Mouse (Mus musculus) erythroid progenitor cell, adult 5-6 weeks (primary cell): ENCODE data around the gene Nup205. TPM values are rescaled to one million over a fixed set of nuclear protein-coding genes. Genes with fewer than 3 reads are reported as not detected.

Experiments
- ATAC-seq: replicated peaks from 2 replicates; pipeline ENCODE4 v1.8.0; 2016; ENCODE audit warnings: moderate number of reproducible peaks, mild to moderate bottlenecking, moderate TSS enrichment, inconsistent platforms; ENCODE audit not compliant: poor library complexity, low FRiP score, severe bottlenecking
- total RNA-seq, 2 experiments: library from RNA; stranded (forward) in 1 of 2; stranded (reverse) in 1 of 2; fragments of 150-400 nt in 1 of 2; fragments of 186-747, 209-891 nt in 1 of 2; gene quantifications; 2 replicates each; pipeline versions ENCODE4 v1.2.3 to v1.2.4; 2015 to 2017; ENCODE audit warnings: low replicate concordance in 2 of 2

Nup205 gene
- total RNA-seq, 2 experiments from 2014 or later: 24.3 to 54.9 TPM

DNA sequence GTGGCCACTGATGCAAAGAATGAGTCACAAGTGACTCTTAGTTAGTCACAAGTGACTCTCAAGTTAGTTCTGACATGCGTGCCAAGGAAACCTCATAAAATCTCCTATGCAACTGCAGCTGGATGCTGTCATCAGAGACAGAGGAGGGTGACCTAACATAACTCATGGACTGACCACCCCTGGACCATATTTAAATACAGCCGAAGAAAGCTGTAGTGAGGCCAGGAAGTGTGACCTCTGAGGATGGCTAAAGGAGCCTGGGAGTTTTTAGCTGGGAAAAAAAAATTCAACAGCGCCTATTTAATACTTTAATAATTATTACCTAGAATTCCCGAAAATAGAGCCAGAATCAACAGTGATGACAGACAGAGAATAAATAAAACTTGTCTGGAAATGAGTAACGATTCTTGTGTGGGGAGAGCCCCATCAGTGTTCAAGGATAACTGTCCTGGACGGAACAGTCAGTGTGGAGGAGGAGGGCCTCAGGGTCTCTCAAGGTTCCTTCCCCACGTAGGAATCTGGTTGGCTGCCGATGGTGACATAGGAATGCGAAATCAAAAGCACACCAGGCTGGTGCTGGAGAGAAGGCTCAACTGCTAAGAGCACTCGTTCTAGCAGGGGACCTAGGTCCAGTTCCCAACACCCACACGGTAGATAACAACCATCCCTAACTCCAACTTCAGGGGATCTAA is 96.3 kb downstream of the Nup205 start:
- ATAC-seq: no peak

DNA sequence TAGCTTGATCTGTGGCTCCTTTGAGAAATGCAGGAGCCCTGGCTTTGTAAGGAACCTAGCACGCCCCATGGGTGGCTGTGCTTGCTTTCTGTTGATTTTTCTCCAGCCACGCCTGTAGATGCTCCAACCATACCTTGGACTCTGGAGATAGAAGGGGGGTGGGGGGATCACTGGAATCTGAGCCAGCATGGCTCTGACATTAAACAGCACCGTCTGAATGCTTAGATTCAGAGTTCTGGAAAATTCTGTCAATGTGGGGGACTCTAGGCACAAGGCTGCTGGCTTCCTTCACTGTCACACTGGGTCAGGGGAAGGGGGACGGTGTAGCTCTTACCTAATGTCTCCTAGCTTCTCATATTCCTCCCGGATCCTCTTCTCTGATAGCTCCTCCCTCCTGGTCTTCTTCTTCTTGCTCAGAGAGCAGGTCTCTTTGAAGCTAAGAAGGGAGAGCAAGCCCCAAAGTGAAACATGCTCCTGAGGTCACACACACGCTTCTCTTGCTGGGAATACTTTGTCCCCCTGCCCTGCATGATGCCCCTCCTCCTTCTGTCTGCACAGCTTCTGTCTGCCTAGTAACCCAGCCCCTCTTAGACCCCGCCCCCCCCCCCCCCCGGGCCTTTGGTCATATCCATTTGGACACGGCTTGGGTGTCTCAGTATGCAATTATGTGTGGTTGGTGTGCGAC is 100.8 kb downstream of the Nup205 start:
- ATAC-seq: no peak

DNA sequence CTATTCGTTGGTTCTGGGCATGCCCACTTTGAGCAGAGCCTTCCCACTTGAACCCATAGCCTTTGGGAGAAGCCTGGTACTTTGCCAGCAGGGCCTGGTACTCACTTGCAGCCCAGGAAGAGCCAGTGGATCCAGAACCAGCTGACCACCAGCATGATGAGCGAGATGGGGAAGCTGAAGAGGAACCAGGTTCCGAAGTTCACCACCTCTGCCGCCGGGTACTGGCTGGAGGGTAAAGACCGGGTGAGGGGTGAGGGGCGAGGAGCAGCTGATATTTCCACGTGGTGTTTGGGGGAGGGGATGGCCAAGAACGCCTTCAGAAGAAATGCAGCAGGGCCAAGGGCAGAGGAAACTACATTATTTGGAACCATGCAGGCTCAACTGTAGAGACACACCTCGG is 102.1 kb downstream of the Nup205 start:
- ATAC-seq: no peak

DNA sequence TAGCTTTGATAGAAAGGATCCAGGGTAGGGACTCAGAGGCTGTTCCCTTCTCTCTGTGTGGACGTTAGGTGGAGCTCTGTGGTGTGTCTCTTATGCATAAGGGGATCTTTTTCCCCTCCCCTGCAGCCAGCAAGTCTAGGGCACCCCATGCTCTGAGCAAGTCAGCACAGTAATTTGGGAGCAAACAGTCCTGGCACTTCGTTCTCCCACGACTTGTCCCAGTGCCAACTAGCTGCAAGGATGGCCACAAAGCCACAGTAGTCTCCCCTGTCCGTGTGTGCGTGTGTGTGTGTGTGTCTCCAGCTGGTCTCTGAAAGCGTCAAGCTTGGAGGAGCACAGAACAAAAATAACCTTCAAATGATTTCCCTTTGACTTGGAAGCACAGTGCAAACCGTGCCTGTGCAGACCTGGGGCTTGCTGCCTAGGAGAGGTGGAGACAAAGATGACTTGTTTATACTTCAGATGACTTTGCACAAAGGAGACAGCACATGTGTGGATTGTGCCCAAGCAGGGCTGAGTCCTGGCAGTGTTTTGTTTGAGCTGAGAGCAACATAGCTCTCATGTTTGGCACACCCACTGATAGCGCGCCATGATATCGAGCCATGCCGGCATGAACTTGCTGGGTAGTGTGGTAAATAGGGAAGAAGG is 111.0 kb downstream of the Nup205 start:
- ATAC-seq: no peak

DNA sequence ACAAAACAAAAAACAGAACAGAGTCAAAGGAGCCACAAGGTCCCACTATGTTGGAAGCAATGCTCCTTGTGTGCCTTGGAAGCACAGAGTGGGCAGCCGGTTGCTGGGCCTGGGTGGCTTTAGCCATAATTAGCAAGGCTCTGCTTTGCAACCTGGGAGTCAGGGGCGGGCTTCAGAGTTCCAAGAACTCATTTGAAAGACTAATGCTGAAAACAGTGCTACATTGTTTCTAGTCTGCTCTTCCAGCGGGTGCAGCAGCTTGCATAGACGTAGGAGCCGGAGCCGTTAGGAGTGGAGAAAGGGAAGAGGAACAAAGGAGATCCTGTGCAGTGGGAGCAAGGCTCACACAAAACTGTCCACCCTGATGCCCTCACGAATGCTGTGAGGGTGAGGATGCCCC is 111.7 kb downstream of the Nup205 start:
- no peak for ATAC-seq

DNA sequence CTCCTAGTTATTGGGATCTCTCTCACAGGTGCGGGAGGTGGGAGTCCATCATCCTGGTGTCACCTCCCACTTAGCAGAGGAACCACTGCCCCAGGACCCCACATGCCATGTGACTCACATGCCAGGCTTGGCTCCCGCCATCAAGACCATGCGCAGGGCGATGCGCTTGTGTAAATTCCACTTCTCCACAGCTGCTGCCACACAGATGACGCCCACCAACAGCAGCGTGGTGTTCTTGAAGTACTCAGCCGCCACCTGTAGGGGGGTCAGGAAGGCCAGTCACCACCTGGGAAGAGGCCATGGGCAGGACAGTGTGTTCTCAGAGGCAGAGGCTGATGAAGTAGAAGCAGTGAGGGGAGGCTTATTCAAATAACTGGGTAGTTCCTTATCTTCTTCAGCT is 112.5 kb downstream of the Nup205 start:
- ATAC-seq: no peak

DNA sequence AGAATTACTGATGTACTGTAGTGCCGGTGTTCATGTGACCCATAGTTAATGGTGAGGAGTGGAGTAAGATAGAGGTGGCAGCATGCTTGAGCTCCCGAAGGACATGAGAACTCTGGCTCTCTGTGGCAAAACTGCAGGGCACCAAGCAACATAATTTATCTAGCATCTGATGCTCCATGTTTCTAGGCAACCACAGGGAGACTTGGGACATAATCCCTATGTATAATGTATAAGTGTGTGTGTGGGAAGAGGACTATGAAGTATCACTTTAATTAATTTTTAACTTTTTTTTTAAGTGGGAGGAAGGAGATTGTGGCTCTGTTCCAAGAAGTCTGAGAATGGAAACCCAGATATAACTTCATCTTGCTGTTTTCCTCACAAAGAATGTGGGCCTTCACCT is 117.7 kb downstream of the Nup205 start:
- no peak for ATAC-seq

DNA sequence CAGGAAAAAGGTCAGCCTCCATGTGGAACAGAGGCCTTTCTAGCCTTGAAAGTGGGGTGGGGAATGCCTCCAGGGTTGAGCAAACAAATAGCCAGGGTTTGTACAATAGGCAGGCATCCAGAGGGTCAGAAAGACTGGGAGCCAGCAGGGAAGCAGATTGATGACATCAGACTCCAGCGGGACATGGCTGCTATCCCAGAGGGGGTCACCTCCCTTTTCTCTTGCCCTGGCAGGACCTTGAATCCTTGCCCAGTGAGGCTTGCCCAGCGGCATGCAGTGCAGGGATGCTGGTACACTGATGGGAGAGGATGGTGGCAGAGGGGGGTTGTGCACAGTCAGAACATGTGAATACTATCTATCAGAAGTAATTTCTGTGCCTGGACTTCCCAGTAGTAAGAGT is 119.8 kb downstream of the Nup205 start:
- ATAC-seq: no peak

Other genes with a start within 250 kb of the Nup205 start
- gene Slc23a4, start 189.0 kb upstream of the Nup205 start, total RNA-seq (2015; ENCODE audit: low replicate concordance): not detected in 2 replicates
- gene Slc23a4, start 189.0 kb upstream of the Nup205 start, total RNA-seq (2017; ENCODE audit: low replicate concordance): not detected in 2 replicates
- 42.8 and 80.4 TPM in 2 replicates for gene Cnot4, start 43.7 kb upstream of the Nup205 start, total RNA-seq (2015; ENCODE audit: low replicate concordance)
- 55.2 and 57.6 TPM in 2 replicates for gene Cnot4, start 43.7 kb upstream of the Nup205 start, total RNA-seq (2017; ENCODE audit: low replicate concordance)
- gene Slc13a4, start 130.7 kb downstream of the Nup205 start, total RNA-seq (2015; ENCODE audit: low replicate concordance): not detected in 2 replicates
- gene Slc13a4, start 130.7 kb downstream of the Nup205 start, total RNA-seq (2017; ENCODE audit: low replicate concordance): not detected in 2 replicates
- gene Fam180a, start 148.7 kb downstream of the Nup205 start, total RNA-seq (2015; ENCODE audit: low replicate concordance): not detected in 2 replicates
- not detected in 2 replicates for gene Fam180a, start 148.7 kb downstream of the Nup205 start, total RNA-seq (2017; ENCODE audit: low replicate concordance)